Mouse (Mus musculus) megakaryocyte-erythroid progenitor cell, adult 5 weeks (primary cell): ENCODE data around the gene Ppm1m. TPM values are rescaled to one million over a fixed set of nuclear protein-coding genes. Genes with fewer than 3 reads are reported as not detected.

ENCODE experiments used
- polyA plus RNA-seq: library from polyadenylated mRNA; stranded (reverse); fragments of >175 nt; gene quantifications from 2 replicates; pipeline ENCODE4 v1.2.3, GENCODE M21; 2012

Ppm1m gene
- 31.4 and 38.3 TPM in 2 replicates for polyA plus RNA-seq

GRCm38 (mm10) chr9:106199535-106200272, at the start of gene Ppm1m:
TSS of gene Ppm1m (minus strand) at chr9:106199746.

DNA sequence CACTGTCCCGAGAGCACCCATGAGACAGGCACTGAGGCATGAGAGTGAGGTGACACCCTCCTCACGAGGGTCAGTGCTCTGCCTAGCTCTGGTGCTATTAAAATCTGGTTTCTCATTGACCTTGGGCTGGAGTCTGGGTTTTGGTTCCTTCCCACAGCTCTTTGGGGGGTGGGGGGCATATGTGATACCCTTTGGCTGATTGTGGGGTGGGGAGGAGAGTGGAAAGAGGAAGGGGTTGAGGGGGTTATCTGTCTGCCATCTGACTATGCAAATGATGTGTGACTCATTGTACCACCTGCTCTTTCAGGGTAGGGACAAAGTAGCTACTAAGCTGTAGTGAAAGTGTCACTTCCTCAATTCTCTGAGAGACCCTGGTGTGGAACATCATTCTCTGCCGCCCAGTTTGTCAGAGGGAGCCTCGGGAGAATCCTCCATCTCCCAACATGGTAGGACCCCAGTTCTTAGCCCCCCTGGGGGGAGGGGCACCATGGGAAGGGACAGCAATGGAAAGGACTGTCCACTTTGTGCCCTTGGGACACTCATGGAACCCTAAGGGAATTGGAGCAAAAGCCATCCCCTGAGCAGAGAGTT, 22.8 kb upstream of the Ppm1m start, which contains the start of gene Tlr9:
Gene Tlr9 (plus strand): TSS at position 338 of the 591 bp plus-strand sequence.

DNA sequence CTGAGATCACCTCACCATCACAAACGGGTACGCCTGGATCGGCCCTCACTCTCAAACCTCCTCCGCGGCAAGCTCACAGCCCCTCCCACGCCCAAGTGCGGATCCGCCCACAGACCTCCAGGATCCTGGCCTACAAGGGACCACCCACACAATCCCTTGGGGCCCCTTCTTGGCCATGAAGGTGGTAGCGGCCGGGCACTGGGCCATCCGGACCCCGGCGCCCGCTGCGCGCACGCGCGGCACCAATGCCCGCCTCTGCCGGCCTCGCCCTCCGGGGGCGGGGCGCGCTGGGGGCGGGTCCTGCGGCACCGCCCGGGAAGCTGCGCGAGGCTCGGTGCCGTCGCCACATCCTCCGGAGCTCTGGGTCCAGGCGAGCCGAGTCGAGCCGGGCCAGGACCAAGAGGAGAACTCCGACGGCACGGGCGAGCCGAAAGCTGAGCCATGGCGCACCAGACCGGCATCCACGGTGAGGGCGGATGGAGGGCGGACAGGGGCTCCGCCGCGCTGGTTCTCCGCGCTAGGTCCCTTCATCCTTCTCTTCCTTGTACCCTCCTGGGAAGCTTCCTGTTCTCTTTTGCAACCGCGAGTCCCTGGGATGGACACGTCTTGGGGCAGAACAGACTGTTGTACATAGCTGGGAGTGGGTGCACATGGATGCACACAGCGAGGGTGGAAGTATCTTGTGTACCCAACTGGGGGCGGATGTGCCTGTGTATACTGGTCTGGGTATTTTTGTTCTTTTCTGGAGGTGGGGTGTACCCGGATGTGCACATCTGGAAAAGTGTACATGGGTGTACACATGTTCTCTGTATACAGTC, 3.5 kb upstream of the Ppm1m start, which contains the start of gene Twf2:
Gene Twf2 (plus strand): TSS at position 290 of the 818 bp plus-strand sequence.

GRCm38 (mm10) chr9:106170556-106171345, 28.8 kb downstream of the Ppm1m start, which contains the start of gene Wdr82:
TSS of gene Wdr82 (plus strand) at chr9:106170928.

GRCm38 (mm10) chr9:106158037-106158491, 41.5 kb downstream of the Ppm1m start, which contains the start of gene Glyctk:
TSS of gene Glyctk (minus strand) at chr9:106158138.

Other genes with a start within 250 kb of the Ppm1m start
- not detected in 2 replicates for gene Col6a5, start 239.1 kb downstream of the Ppm1m start, polyA plus RNA-seq
- gene Col6a4, start 103.0 kb downstream of the Ppm1m start, polyA plus RNA-seq = not detected in 2 replicates
- gene Glyctk, start 41.6 kb downstream of the Ppm1m start, polyA plus RNA-seq = 0.77 and 1.1 TPM in 2 replicates
- gene Wdr82, start 28.8 kb downstream of the Ppm1m start, polyA plus RNA-seq = 13.1 and 14.5 TPM in 2 replicates
- 75.1 and 84.6 TPM in 2 replicates for gene Twf2, start 3.4 kb upstream of the Ppm1m start, polyA plus RNA-seq
- 1.5 and 2.0 TPM in 2 replicates for gene Tlr9, start 22.9 kb upstream of the Ppm1m start, polyA plus RNA-seq
- gene Alas1, start 48.9 kb upstream of the Ppm1m start, polyA plus RNA-seq = 95.2 and 189 TPM in 2 replicates
- gene Poc1a, start 81.3 kb upstream of the Ppm1m start, polyA plus RNA-seq = 20.0 and 25.1 TPM in 2 replicates
- 21.3 and 26.6 TPM in 2 replicates for gene Dusp7, start 168.9 kb upstream of the Ppm1m start, polyA plus RNA-seq
- 6,531 and 6,611 TPM in 2 replicates for gene Rpl29, start 229.7 kb upstream of the Ppm1m start, polyA plus RNA-seq
- 35.2 and 37.0 TPM in 2 replicates for gene Acy1, start 238.6 kb upstream of the Ppm1m start, polyA plus RNA-seq
- 11.1 and 14.0 TPM in 2 replicates for gene Abhd14b, start 247.7 kb upstream of the Ppm1m start, polyA plus RNA-seq
- gene Abhd14a, start 247.9 kb upstream of the Ppm1m start, polyA plus RNA-seq = 28.3 and 33.6 TPM in 2 replicates